Mouse (Mus musculus) bone marrow, adult 2 months (tissue): ENCODE results near the gene Gm266. TPM values are rescaled to one million over a fixed set of nuclear protein-coding genes. Genes with fewer than 3 reads are reported as not detected.

Source experiments
- H3K27ac ChIP-seq: fragments of 200-500 bp; 2 replicates; pipeline ENCODE4 v1.5.1; 2012; ENCODE audit warnings: low read depth, mild to moderate bottlenecking, control low read depth, inconsistent platforms, low read length; ENCODE audit not compliant: control insufficient read depth, poor library complexity, insufficient read depth
- H3K4me1 ChIP-seq: fragments of 200-500 bp; 2 replicates; pipeline ENCODE4 v1.6.1; 2011; ENCODE audit warnings: low read length; ENCODE audit not compliant: control insufficient read depth, insufficient read depth
- H3K4me3 ChIP-seq: fragments of 200-500 bp; replicated peaks from 2 replicates; pipeline ENCODE3; 2011; ENCODE audit warnings: mild to moderate bottlenecking, low read depth, low read length, control low read depth; ENCODE audit not compliant: control insufficient read depth
- CTCF ChIP-seq: fragments of 200-500 bp; IDR thresholded peaks from 2 replicates; pipeline ENCODE4 v1.5.1; 2011; ENCODE audit warnings: low read length, control low read depth; ENCODE audit not compliant: control insufficient read depth, insufficient read depth
- POLR2A ChIP-seq: fragments of 200-500 bp; IDR thresholded peaks from 2 replicates; pipeline ENCODE4 v1.6.1; 2011; ENCODE audit warnings: low read depth, mild to moderate bottlenecking, control low read depth, low read length, borderline replicate concordance; ENCODE audit not compliant: control insufficient read depth
- WGBS: fragments of 180-500 bp; shearing (Covaris S2); methylation state at CpG from one replicate; pipeline ENCODE4 v1.1.7; 2018; 5-methylcytosine and 5-hydroxymethylcytosine counted together
- polyA plus RNA-seq: library from polyadenylated mRNA; stranded (reverse); fragments of >200 nt; gene quantifications from 2 replicates; pipeline ENCODE4 v1.2.4, GENCODE M21; 2011; ENCODE audit warnings: low replicate concordance; ENCODE audit not compliant: missing spikeins, insufficient read depth, insufficient read length

Gene Gm266
- polyA plus RNA-seq, 1 experiment: not detected

- H3K4me3 ChIP-seq: no peak overlapping the region
- no peak overlapping the region for H3K27ac ChIP-seq
- peaks cover 4% of the 10 kb centered on the region; the same call in 1 of the 2 replicates for H3K4me1 ChIP-seq
- TF ChIP-seq CTCF (no peak), POLR2A (no peak)
- WGBS: 90% methylated on average over 22 of the region's 22 CpGs
These were observed 37.5 kb downstream of the Gm266 start for GRCm38 (mm10) chr12:111447898-111448760.

GRCm38 (mm10) chr12:111447350-111447749 is 38.3 kb downstream of the Gm266 start:
- H3K27ac ChIP-seq: no peak overlapping the region
- WGBS: 87% methylated on average over 9 of the region's 9 CpGs
- peaks cover 4% of the 10 kb centered on the region; the same call in 1 of the 2 replicates for H3K4me1 ChIP-seq
- no peak overlapping the region for H3K4me3 ChIP-seq
- TF ChIP-seq POLR2A: no peak

DNA sequence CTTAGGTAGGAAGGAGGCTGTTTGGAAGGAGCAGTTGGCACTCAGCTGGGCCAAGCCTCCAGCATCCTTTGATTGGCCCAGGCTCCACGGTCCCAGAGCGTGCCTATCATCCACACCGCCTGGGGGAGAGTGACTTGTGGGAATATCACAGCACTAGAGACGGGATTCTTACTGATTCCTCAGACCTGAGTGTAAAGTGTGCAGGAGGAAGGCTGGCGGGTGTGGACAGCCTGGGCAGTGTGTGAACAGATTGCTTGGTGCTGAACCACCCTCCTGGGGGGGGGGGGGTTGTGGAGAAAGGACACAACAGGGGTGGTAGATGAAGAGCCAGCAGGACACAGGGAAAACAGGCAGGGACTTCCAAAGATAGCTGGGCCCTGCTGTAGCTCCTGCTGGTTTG is 38.9 kb downstream of the Gm266 start:
- TF ChIP-seq POLR2A: no peak
- no peak for TF ChIP-seq CTCF
- Histone ChIP-seq H3K4me1 (peaks cover 4% of the 10 kb centered on the region; the same call in 1 of the 2 replicates), H3K27ac (no peak overlapping the region), H3K4me3 (no peak overlapping the region)
- 88% methylated on average over 5 of the region's 5 CpGs for WGBS

DNA sequence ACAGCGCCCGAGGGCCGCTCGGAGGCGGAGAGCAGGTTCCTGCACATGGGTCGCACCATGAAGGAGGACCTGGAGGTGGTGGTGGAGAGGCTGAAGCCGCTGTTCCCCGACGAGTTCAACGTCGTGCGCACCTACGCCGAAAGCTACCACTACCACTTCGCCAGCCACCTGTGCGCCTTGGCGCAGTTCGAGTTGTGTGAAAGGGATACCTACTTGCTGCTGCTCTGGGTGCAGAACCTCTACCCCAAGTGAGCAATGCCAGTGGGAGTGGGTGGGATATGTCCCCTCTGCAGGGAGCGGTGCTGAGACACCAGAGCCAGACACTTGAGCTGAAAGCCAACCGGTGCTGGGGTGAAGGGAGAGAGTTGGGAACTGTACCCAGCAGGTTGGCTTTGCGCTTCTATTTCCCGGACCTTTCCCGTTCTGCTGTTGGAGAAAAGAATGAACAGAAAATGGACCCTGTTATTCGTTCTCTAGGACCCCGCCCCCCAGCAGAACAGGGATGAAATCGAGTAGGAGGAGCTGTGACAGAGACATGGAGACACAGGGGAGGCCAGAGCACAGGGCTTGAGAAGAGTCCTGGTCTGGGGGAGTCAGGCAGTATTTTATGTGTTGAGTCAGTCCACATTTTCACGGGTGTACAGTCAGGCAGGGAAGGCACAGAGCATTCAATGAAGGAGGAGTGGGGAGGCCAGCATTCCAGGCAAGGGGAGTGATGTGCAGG is 39.6 kb downstream of the Gm266 start:
- TF ChIP-seq CTCF: no peak
- no peak for TF ChIP-seq POLR2A
- WGBS: 66% methylated on average over 27 of the region's 27 CpGs
- Histone ChIP-seq H3K27ac (no peak overlapping the region), H3K4me1 (peaks cover 4% of the 10 kb centered on the region; the same call in 1 of the 2 replicates), H3K4me3 (peak overlapping the region; percentile 11)

DNA sequence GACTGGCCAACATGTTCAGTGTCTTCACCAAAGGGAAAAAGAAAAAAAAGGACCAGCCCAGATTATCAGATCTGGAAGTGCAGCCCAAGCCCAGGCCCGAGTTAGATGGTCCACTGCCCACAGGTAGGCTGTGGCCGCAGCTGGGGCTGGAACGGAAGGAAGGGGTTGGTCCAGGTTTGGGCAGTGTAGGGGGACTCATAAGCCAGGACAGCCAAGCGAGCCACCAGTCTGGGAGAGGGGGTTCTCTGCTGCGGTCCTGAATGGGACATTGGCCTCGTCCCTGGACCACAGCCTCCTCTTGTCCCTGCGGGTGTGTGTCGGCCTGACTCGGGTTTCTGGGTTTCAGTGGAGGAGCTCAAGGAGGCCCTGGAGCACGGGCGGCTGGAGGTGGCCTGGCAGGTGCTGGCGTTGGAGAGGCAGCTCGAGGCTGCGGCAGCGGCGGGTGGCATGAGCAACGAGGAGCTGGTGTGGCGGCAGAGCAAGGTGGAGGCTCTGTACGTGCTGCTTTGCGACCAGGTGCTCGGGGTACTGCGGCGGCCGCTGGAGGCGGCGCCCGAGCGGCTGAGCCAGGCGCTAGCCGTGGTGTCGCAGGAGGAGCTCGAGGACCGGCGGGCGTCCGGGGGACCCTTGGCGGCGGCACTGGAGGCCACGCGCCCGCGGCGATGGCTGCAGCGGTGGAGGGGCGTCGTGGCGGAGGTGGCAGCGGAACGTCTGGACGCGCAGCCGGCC is 40.3 kb downstream of the Gm266 start:
- H3K27ac ChIP-seq: no peak overlapping the region
- 50% methylated on average over 52 of the region's 52 CpGs for WGBS
- TF ChIP-seq POLR2A (no peak; the same call in 1 of the 2 replicates), CTCF (no peak)
- H3K4me1 ChIP-seq: peaks cover 4% of the 10 kb centered on the region; the same call in 1 of the 2 replicates
- peak overlapping the region; percentile 88 for H3K4me3 ChIP-seq

- TF ChIP-seq CTCF (no peak), POLR2A (no peak)
- Histone ChIP-seq H3K27ac (peak overlapping the region; percentile 94), H3K4me1 (peaks cover 3% of the 10 kb centered on the region; the same call in 1 of the 2 replicates), H3K4me3 (peak overlapping the region; percentile 88)
- WGBS: 20% methylated on average over 10 of the region's 10 CpGs
These were observed 41.4 kb downstream of the Gm266 start for GRCm38 (mm10) chr12:111443921-111444831.

DNA sequence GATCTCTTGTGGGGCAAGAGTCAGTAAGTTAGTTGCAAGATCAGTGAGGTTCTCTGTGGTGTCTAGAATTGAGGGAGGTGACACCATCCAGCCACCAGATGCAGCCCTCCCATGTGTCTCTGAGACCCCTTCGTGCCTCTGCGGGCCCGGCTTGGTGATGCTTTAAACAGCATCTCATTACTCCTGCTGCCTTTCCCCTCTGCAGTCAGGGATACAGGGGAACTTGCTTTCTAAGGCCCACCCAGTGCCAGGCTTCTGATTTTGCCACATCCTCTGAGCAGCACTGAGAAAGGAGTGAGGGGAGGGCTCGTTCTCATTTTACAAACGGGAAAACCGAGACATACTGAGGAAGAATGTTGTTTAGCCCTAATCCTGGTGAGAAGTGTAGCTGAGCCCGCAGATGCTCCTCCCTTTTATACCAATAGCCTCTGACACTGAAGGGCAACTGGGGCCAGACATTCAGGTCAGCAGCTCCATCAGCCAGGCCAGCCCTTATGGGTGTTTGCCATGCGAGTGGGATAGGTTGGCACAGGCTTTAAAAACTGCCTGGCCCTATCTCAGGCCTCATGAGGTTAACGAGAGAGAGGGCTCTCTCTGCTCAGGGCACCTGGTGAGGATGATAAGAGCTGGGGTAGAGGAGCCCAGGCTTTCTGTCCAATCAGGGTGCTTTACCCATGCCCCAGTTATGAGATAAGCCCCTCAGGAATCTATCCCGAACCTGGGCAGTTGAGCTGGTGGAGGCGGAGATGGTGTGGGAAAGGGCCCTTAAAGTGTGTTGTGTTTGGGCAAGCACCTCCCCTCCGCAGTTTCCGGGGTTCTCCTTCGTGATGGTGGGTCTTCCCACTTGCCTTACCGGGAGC is 42.4 kb downstream of the Gm266 start:
- H3K27ac ChIP-seq: peak overlapping the region; percentile 94
- WGBS: 16% methylated on average over 15 of the region's 15 CpGs
- peak overlapping the region; percentile 88 for H3K4me3 ChIP-seq
- TF ChIP-seq CTCF (no peak), POLR2A (no peak; the same call in 1 of the 2 replicates)
- H3K4me1 ChIP-seq: peaks cover 3% of the 10 kb centered on the region; the same call in 1 of the 2 replicates
